Mouse (Mus musculus) intestine, postnatal 0 days (tissue): ENCODE results near the gene Rsbn1. TPM values are rescaled to one million over a fixed set of nuclear protein-coding genes. Genes with fewer than 3 reads are reported as not detected.

Experiments used
- ATAC-seq: fragments of 200-750 bp; cut with Nextera tagmentation; 2 replicates; pipeline ENCODE4 v1.8.0; 2017; ENCODE audit warnings: mild to moderate bottlenecking, moderate TSS enrichment, moderate library complexity
- H3K27ac ChIP-seq: fragments of 300-500 bp; sonication (generic); 2 replicates; pipeline ENCODE4 v1.5.1; 2014; ENCODE audit warnings: mild to moderate bottlenecking, low read depth, low read length, moderate library complexity
- H3K27me3 ChIP-seq: fragments of 300-500 bp; sonication (generic); replicated peaks from 2 replicates; pipeline ENCODE4 v1.6.1; 2014; ENCODE audit warnings: low read length, mixed read lengths; ENCODE audit not compliant: control insufficient read depth, insufficient read depth
- H3K36me3 ChIP-seq: fragments of 300-500 bp; sonication (generic); 2 replicates; pipeline ENCODE4 v1.6.1; 2014; ENCODE audit warnings: mild to moderate bottlenecking, moderate library complexity; ENCODE audit not compliant: control insufficient read depth, insufficient read depth
- H3K4me1 ChIP-seq: fragments of 300-500 bp; sonication (generic); replicated peaks from 2 replicates; pipeline ENCODE4 v1.6.1; 2014; ENCODE audit warnings: antibody characterized with exemption, low read length, mixed read lengths; ENCODE audit not compliant: control insufficient read depth, insufficient read depth
- H3K4me2 ChIP-seq: fragments of 300-500 bp; sonication (generic); replicated peaks from 2 replicates; pipeline ENCODE4 v1.6.1; 2014; ENCODE audit warnings: low read depth, mild to moderate bottlenecking, moderate library complexity
- H3K4me3 ChIP-seq: fragments of 300-500 bp; sonication (generic); 2 replicates; pipeline ENCODE4 v1.5.1; 2014; ENCODE audit warnings: low read depth, low read length
- H3K9ac ChIP-seq: fragments of 300-500 bp; sonication (generic); 2 replicates; pipeline ENCODE4 v1.6.1; 2014; ENCODE audit warnings: mild to moderate bottlenecking, low read depth, low read length
- H3K9me3 ChIP-seq: fragments of 300-500 bp; sonication (generic); 2 replicates; pipeline ENCODE4 v1.6.1; 2016; ENCODE audit warnings: mixed run types; ENCODE audit not compliant: control insufficient read depth
- CTCF ChIP-seq: sonication (generic); IDR thresholded peaks from 2 replicates; pipeline ENCODE4 v1.5.1; 2016; ENCODE audit warnings: low read depth, mild to moderate bottlenecking, control low read depth, antibody characterized with exemption, moderate library complexity
- WGBS: fragments of 180-500 bp; shearing (Covaris S2); extraction: QIAGEN DNeasy Blood & Tissue Kit; methylation state at CpG from one replicate; pipeline ENCODE4 v1.1.7; 2014; 5-methylcytosine and 5-hydroxymethylcytosine counted together
- polyA plus RNA-seq: library from polyadenylated mRNA; unstranded; fragments of >200 nt; fragmentation: Nextera tagmentation; extraction: Ambion mirVana; gene quantifications from 2 replicates; pipeline ENCODE4 v1.2.1, GENCODE M21; 2015

Gene Rsbn1
- polyA plus RNA-seq, 1 experiment from 2014 or later, result 5.3 TPM

DNA sequence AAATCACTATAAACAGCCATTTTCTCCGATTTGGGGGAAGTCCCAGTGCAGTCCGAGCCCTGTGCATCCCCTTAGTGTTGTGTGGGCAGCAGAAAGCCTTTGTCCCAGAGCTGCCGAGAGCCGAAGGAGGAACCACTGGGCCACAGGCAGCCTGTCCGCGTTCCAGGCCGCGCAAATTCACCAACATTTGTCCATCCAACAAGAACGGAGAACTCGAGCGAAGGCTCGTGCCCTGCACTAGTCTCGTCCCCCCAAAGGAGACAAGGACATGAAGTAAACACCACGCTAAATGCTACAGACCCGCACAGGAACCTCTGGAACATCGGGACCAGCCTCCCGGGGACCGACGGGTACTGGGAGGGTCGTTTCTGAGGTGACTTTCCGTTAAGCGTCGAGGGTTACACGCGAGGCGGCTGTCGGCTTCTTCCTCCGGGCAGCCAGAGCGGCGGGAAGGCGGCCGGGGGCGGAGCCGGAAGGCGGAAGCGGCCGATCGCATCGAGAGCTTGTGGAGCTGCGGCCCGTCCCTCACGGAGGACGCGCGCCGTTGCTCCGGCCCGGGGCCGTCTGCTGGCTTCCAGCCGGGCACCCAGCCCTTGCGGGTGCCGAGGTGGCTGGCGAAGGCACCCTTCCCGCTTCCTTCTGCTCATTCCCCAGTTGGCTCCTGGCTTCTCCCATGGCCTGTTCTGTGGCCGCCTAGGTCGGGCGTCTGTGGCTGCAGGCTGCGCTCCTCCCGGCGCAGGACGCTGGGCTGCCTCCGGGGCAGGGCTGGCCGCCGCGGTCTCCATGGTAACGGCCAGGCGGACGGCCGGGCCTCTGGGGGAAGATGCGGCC, 54.2 kb downstream of the Rsbn1 start, which contains the start of gene Phtf1:
Phtf1 (plus strand) TSS at position 250 of the 831 bp plus-strand sequence.
- WGBS, result under 1% methylated on average over 70 of the region's 70 CpGs
- ATAC-seq, result peak; percentile 97

DNA sequence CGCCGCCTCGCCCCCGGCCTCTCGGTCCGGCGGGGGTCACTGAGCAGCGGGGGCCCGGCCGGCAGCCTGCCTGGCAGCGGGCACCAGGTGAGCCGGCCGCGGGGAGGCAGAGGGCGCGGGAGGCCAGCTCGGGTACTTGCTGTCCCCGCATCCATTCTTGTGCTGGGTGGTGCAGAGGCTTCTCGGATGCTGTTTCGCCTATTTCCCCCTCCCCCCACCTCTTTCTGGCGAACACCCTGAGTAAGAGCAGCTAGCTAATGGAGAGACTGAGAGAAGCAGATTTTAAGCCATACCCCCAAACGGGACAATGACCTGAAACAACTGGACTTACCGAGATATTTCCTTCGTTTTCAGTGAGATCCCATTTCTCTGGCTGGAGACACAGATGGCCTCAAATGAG, 54.8 kb downstream of the Rsbn1 start:
- Histone ChIP-seq H3K4me3 (peak overlapping the region; percentile 81), H3K36me3 (peaks cover 7% of the 10 kb centered on the region; the same call in 1 of the 2 replicates), H3K4me1 (no peaks in the 10 kb centered on the region), H3K9me3 (no peaks in the 10 kb centered on the region), H3K27ac (peak overlapping the region; percentile 89), H3K27me3 (no peaks in the 10 kb centered on the region), H3K4me2 (peak overlapping the region; percentile 94), H3K9ac (peak overlapping the region; percentile 78)
- peak; percentile 48; the same call in 1 of the 2 replicates for ATAC-seq
- WGBS, result 3% methylated on average over 23 of the region's 24 CpGs
- no peak for TF ChIP-seq CTCF

More for the DNA sequence above, 54.2 kb downstream of the Rsbn1 start, which contains the start of gene Phtf1:
- peaks cover 13% of the 10 kb centered on the region; the same call in 1 of the 2 replicates for H3K36me3 ChIP-seq
- no peaks in the 10 kb centered on the region for H3K4me1 ChIP-seq
- peak within 1 kb of the TSS; percentile 94 for H3K4me2 ChIP-seq
- H3K9me3 ChIP-seq, result no peaks in the 10 kb centered on the region
- no peaks in the 10 kb centered on the region for H3K27me3 ChIP-seq
- no peak for TF ChIP-seq CTCF
- H3K4me3 ChIP-seq, result peak within 1 kb of the TSS; percentile 81
- H3K27ac ChIP-seq, result peak within 1 kb of the TSS; percentile 89
- H3K9ac ChIP-seq, result peak within 1 kb of the TSS; percentile 78

DNA sequence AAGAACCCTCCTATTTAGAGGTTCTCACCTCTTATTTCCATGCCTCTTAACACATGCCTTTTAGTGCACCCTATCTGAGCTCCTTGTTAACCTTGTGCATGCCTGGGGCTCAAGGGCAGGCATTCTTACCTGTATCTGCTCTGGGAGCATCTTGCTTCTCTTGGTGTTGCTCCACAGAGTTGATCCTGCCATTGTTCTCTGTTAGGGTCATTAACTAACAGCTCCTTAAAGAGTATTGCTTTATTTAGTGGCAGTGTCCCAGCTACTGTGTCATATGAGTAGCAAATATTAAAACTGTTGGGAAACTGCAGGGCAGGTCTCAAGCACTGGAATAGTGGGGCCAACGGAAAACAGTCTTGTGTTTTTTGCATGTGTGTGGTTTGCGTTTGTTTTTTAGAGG, 57.2 kb downstream of the Rsbn1 start:
- H3K9me3 ChIP-seq, result no peaks in the 10 kb centered on the region
- no peak overlapping the region for H3K27ac ChIP-seq
- no peak for ATAC-seq
- H3K27me3 ChIP-seq, result no peaks in the 10 kb centered on the region
- no peak overlapping the region for H3K4me3 ChIP-seq
- TF ChIP-seq CTCF, result no peak
- H3K36me3 ChIP-seq, result no peaks in the 10 kb centered on the region
- no peaks in the 10 kb centered on the region for H3K4me1 ChIP-seq
- H3K9ac ChIP-seq, result no peak overlapping the region
- H3K4me2 ChIP-seq, result no peak overlapping the region
- WGBS, result 95% methylated on average over 2 of the region's 2 CpGs

DNA sequence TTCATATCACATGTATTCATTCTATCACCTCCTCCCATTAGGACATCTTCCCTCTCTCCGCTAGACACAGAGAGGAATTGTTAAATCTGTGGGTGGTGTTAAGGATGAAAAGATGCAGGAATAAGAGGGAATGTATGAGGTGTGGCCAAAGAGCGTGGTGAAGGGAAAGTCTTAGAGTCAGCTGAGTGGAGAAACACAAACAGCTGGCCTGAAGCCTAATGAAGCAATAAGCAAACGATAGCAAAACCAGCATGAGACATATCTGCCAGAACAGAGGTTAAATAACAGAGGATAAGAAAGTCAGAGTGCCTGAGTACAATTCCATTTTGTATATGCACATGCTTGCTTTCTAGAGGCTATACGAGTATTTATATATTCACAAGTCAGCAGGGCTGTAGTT, 70.6 kb downstream of the Rsbn1 start:
- H3K36me3 ChIP-seq, result peaks cover 16% of the 10 kb centered on the region
- TF ChIP-seq CTCF, result no peak
- H3K4me3 ChIP-seq, result no peak overlapping the region
- no peak overlapping the region for H3K9ac ChIP-seq
- H3K27ac ChIP-seq, result no peak overlapping the region
- no peak overlapping the region for H3K4me2 ChIP-seq
- ATAC-seq, result no peak
- no peaks in the 10 kb centered on the region for H3K27me3 ChIP-seq
- H3K9me3 ChIP-seq, result no peaks in the 10 kb centered on the region
- 83% methylated on average over 4 of the region's 4 CpGs for WGBS
- H3K4me1 ChIP-seq, result no peaks in the 10 kb centered on the region

DNA sequence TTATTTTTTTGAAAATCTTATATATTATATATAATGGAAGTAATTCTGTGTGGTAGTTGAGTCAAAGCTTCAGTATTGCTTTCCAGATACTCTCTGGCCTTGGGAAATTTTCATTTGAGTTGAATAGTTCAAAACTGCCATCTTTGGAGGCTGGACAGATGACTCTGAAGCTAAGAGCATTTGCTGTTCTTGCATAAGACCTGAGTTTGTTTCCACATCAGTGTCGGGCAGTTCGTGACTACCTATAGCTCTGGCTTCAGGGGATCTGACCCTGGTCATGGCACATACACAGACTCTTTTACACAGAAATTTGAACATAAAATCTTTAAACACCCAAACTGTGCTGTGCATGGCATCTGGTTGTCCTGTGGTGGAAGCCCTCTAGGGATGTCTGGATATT, 71.3 kb downstream of the Rsbn1 start:
- no peaks in the 10 kb centered on the region for H3K27me3 ChIP-seq
- no peak for ATAC-seq
- peaks cover 16% of the 10 kb centered on the region for H3K36me3 ChIP-seq
- H3K9ac ChIP-seq, result no peak overlapping the region
- WGBS, result 92% methylated on average over 2 of the region's 2 CpGs
- H3K4me3 ChIP-seq, result no peak overlapping the region
- no peak overlapping the region for H3K27ac ChIP-seq
- H3K9me3 ChIP-seq, result no peaks in the 10 kb centered on the region
- no peak overlapping the region for H3K4me2 ChIP-seq
- TF ChIP-seq CTCF, result no peak
- H3K4me1 ChIP-seq, result no peaks in the 10 kb centered on the region

DNA sequence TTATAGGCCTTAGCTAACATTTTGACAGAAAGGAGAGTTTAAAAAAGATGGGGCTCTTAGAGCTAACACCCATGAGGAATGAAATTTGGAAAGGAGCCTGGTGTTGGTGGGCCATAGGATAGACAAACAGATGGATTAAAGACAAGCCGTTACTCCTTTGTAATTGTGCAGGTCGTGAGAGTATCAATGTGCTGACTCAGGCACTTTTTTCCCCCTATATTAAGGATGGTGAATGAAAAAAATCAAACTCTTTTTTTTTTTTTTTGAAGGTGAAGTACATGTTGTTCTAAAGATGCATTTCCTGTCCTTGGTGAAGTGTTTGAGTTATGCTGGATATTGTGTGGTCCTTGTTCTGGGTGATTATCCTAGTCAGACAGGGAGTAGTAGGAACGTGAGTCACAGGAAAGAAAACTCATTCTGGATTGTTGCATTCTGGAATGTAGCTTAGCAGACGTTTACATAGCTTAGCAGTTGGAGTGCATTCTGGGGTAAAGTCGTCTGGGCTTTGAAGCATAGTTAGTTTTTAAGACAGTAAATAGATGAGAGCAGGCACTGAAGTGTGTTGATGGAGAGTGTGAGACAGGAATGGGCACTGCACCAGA, 74.0 kb downstream of the Rsbn1 start:
- Histone ChIP-seq H3K27me3 (no peaks in the 10 kb centered on the region), H3K9ac (no peak overlapping the region), H3K4me2 (no peak overlapping the region), H3K4me3 (no peak overlapping the region), H3K27ac (no peak overlapping the region), H3K4me1 (no peaks in the 10 kb centered on the region), H3K36me3 (peaks cover 16% of the 10 kb centered on the region), H3K9me3 (no peaks in the 10 kb centered on the region)
- TF ChIP-seq CTCF, result no peak
- 39% methylated on average over 5 of the region's 5 CpGs for WGBS
- ATAC-seq, result no peak
